16 mouse cellular contexts compared by ENCODE assay signal in genomic region chr13:18172334-18172733, GRCm38 (mm10).
DNase-seq lines count a peak whose midpoint lies in the region; ATAC-seq and TF ChIP-seq lines count a peak whose summit lies in the region.
"Had no signal": no experiment of that assay in that cellular context is flagged by ENCODE, and none has a peak within 500 bp of the region (broad histone marks: within the 10 kb centered on the region; RNA-seq: fewer than 3 reads in every experiment).

No protein-coding gene starts in this region.

- 40% methylated on average over 9 of the region's 9 CpGs for WGBS in midbrain, embryonic 10.5 days
- WGBS in midbrain, postnatal 0 days = 26% methylated on average over 9 of the region's 9 CpGs
- WGBS in kidney, postnatal 0 days = 21% methylated on average over 9 of the region's 9 CpGs

- no peak overlapping the region for H3K4me3 ChIP-seq in midbrain, embryonic 10.5 days
- H3K4me3 ChIP-seq in midbrain, postnatal 0 days (ENCODE audit: low read depth, low read length) = no peak overlapping the region
- H3K4me3 ChIP-seq in kidney, postnatal 0 days (replicated peaks; ENCODE audit: low read depth, low read length) = no peak overlapping the region
- H3K4me3 ChIP-seq: embryonic facial prominence, embryonic 13.5 days; hindbrain, embryonic 15.5 days; limb, embryonic 12.5 days; stomach, embryonic 15.5 days had no signal

- peak overlapping the region; percentile 43; the same call in 1 of the 2 replicates for H3K27ac ChIP-seq in midbrain, embryonic 10.5 days (replicated peaks)
- H3K27ac ChIP-seq in midbrain, postnatal 0 days (ENCODE audit: low read depth, low read length) = no peak overlapping the region
- no peak overlapping the region for H3K27ac ChIP-seq in kidney, postnatal 0 days
- H3K27ac ChIP-seq: embryonic facial prominence, embryonic 13.5 days; hindbrain, embryonic 15.5 days; limb, embryonic 12.5 days; stomach, embryonic 15.5 days had no signal

- no peak overlapping the region for H3K9ac ChIP-seq in midbrain, postnatal 0 days (replicated peaks; ENCODE audit: low read length, poor library complexity, severe bottlenecking)
- H3K9ac ChIP-seq in kidney, postnatal 0 days (ENCODE audit: low read depth, low read length) = no peak overlapping the region
- H3K9ac ChIP-seq: embryonic facial prominence, embryonic 13.5 days; hindbrain, embryonic 15.5 days; limb, embryonic 12.5 days; stomach, embryonic 15.5 days had no signal

- H3K4me1 ChIP-seq in midbrain, embryonic 10.5 days = peaks cover 6% of the 10 kb centered on the region
- H3K4me1 ChIP-seq in midbrain, postnatal 0 days (ENCODE audit: insufficient read depth, low read length) = no peaks in the 10 kb centered on the region
- no peaks in the 10 kb centered on the region for H3K4me1 ChIP-seq in kidney, postnatal 0 days (replicated peaks; ENCODE audit: insufficient read depth, low read length)
- H3K4me1 ChIP-seq: embryonic facial prominence, embryonic 13.5 days; hindbrain, embryonic 15.5 days; limb, embryonic 12.5 days; stomach, embryonic 15.5 days had no signal

- no peaks in the 10 kb centered on the region for H3K36me3 ChIP-seq in midbrain, embryonic 10.5 days
- H3K36me3 ChIP-seq in midbrain, postnatal 0 days (ENCODE audit: insufficient read depth, low read length) = no peaks in the 10 kb centered on the region
- H3K36me3 ChIP-seq in kidney, postnatal 0 days (ENCODE audit: insufficient read depth, low read length) = no peaks in the 10 kb centered on the region
- H3K36me3 ChIP-seq: embryonic facial prominence, embryonic 13.5 days; hindbrain, embryonic 15.5 days; limb, embryonic 12.5 days; stomach, embryonic 15.5 days had no signal

- no peaks in the 10 kb centered on the region for H3K9me3 ChIP-seq in midbrain, embryonic 10.5 days (replicated peaks)
- H3K9me3 ChIP-seq in midbrain, postnatal 0 days (ENCODE audit: low read length) = no peaks in the 10 kb centered on the region
- H3K9me3 ChIP-seq in kidney, postnatal 0 days (replicated peaks; ENCODE audit: low read length) = no peaks in the 10 kb centered on the region
- H3K9me3 ChIP-seq: embryonic facial prominence, embryonic 13.5 days; hindbrain, embryonic 15.5 days; limb, embryonic 12.5 days; stomach, embryonic 15.5 days had no signal

- H3K27me3 ChIP-seq in midbrain, embryonic 10.5 days (ENCODE audit: low read depth, poor library complexity, severe bottlenecking) = no peaks in the 10 kb centered on the region
- H3K27me3 ChIP-seq in midbrain, postnatal 0 days (ENCODE audit: insufficient read depth, low read length) = no peaks in the 10 kb centered on the region
- no peaks in the 10 kb centered on the region for H3K27me3 ChIP-seq in kidney, postnatal 0 days (ENCODE audit: insufficient read depth, low read length)
- H3K27me3 ChIP-seq: embryonic facial prominence, embryonic 13.5 days; hindbrain, embryonic 15.5 days; limb, embryonic 12.5 days; stomach, embryonic 15.5 days had no signal

- peak; percentile 8 for DNase-seq in adrenal gland, postnatal 10 days
- no peak for DNase-seq in adrenal gland, adult 8-10 months
- DNase-seq in midbrain, embryonic 10.5 days (ENCODE audit: low spot score) = peak; percentile 16
- no peak for DNase-seq in midbrain, postnatal 0 days (ENCODE audit: low spot score)
- DNase-seq in kidney, postnatal 0 days (ENCODE audit: low spot score) = peak; percentile 11
- peak; percentile 24 for DNase-seq in retina, embryonic 14.5 days (ENCODE audit: low spot score)
- no peak for DNase-seq in gastrocnemius, postnatal 4 days (ENCODE audit: low spot score in 2 of 2)
- DNase-seq in gastrocnemius, adult 8-10 months (ENCODE audit: low spot score in 2 of 2) = no peak
- DNase-seq: cerebellum, adult 11 months; heart, adult 18-20 months; lung, adult 2 months; lung, postnatal 4 days had no signal

- H3K4me2 ChIP-seq in midbrain, postnatal 0 days (ENCODE audit: low read depth, low read length, poor library complexity, severe bottlenecking) = no peak overlapping the region
- no peak overlapping the region for H3K4me2 ChIP-seq in kidney, postnatal 0 days (ENCODE audit: low read length)
- H3K4me2 ChIP-seq: embryonic facial prominence, embryonic 13.5 days; hindbrain, embryonic 15.5 days; limb, embryonic 12.5 days; stomach, embryonic 15.5 days had no signal

- ATAC-seq in midbrain, postnatal 0 days (ENCODE audit: low FRiP score) = no peak
- ATAC-seq in kidney, postnatal 0 days (replicated peaks; ENCODE audit: low FRiP score, low read depth) = no peak

- TF ChIP-seq CTCF in midbrain, postnatal 0 days (IDR thresholded peaks at IDR 0.05) = no peak
- TF ChIP-seq CTCF in kidney, postnatal 0 days (IDR thresholded peaks at IDR 0.05; ENCODE audit: low read depth) = no peak

Comparison
In these comparisons a context has a peak if more than half of its experiments do, and no peak if none do; other contexts are left out.
1. DNase-seq: peak in adrenal gland, postnatal 10 days (single experiment), midbrain, embryonic 10.5 days (single experiment), kidney, postnatal 0 days (single experiment) and retina, embryonic 14.5 days (single experiment); none in adrenal gland, adult 8-10 months (single experiment), midbrain, postnatal 0 days (single experiment), gastrocnemius, postnatal 4 days (0 of 2) and gastrocnemius, adult 8-10 months (0 of 2).